Mouse (Mus musculus) bone marrow macrophage, adult 2 months (primary cell): ENCODE measurements around the gene Foxn3.

Experiments
- CTCF ChIP-seq: IDR thresholded peaks from 2 replicates; pipeline ENCODE4 v1.5.1; 2012; ENCODE audit warnings: low read depth, mild to moderate bottlenecking, low read length, moderate library complexity
- POLR2A ChIP-seq: IDR thresholded peaks from 2 replicates; pipeline ENCODE4 v1.6.1; 2012; ENCODE audit warnings: mild to moderate bottlenecking, low read depth, low read length, borderline replicate concordance

DNA sequence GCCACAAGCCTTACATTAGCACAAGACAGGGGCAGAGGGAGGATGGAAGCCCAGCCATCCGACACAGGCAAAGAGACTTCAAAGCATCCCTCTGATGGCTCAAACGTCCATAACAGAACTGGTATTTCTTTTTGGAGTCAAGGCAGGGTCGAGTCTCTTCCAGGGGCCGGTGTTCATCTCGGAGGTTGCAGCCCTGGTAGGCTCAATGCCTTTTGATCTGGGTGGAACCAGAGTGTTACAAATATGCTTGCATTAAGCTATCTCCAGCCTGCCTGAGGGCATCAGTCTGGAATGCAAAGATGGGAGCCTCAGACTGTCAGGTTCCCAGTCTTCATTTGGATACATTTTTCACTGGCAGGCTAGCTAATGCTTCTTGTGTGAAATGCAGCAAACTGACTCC, 52.6 kb downstream of the Foxn3 start:
- TF ChIP-seq CTCF: no peak
- no peak for TF ChIP-seq POLR2A
